Mouse (Mus musculus) layer of hippocampus, postnatal 10 days (tissue): ENCODE measurements around the gene Fut7. TPM values are rescaled to one million over a fixed set of nuclear protein-coding genes. Genes with fewer than 3 reads are reported as not detected.
"Not testable (repeated sequence)": the region's sequence is repeated elsewhere in the genome, so short reads cannot be mapped to it uniquely, and the experiment has no call there.

ENCODE experiments used
- DNase-seq, 2 experiments: peaks; one replicate each; pipeline ENCODE4 v3.0.0; 2021; ENCODE audit warnings: low spot score in 2 of 2
- long read RNA-seq: library from polyadenylated mRNA; stranded (forward); transcript quantifications from one replicate; pipeline ENCODE4 v2.0.0, GENCODE M21; 2023
- total RNA-seq, 2 experiments: library from RNA; stranded (reverse); gene quantifications; 2 replicates each; pipeline ENCODE4 v1.2.3; 2021

Fut7 gene
- under 1 TPM; 0.33 to 0.78 TPM for total RNA-seq
- long read RNA-seq: 0 reads

GRCm38 (mm10) chr2:25422587-25423410 is at the start of gene Fut7:
TSS of gene Fut7 (plus strand) at chr2:25423267.
- DNase-seq: no peak

- no peak for DNase-seq
Observed at GRCm38 (mm10) chr2:25373431-25373830, 49.6 kb upstream of the Fut7 start.

- peak; percentile 60 to 76 for DNase-seq
Observed at GRCm38 (mm10) chr2:25376589-25376988, 46.5 kb upstream of the Fut7 start.

GRCm38 (mm10) chr2:25384492-25384891 is 38.6 kb upstream of the Fut7 start:
- no peak for DNase-seq

GRCm38 (mm10) chr2:25391266-25391665 is 31.8 kb upstream of the Fut7 start:
- no peak for DNase-seq

- peak; percentile 68 to 76 for DNase-seq
Observed at GRCm38 (mm10) chr2:25394281-25395221, 28.5 kb upstream of the Fut7 start.

GRCm38 (mm10) chr2:25395721-25396596 is 27.1 kb upstream of the Fut7 start, which contains the start of gene Entpd2:
TSS of gene Entpd2 (plus strand) at chr2:25395874.
- peak in 1 of 2 experiments; percentile 37 for DNase-seq

- DNase-seq: peak; percentile 55 to 75
Observed at GRCm38 (mm10) chr2:25396597-25396983, 26.5 kb upstream of the Fut7 start.

- DNase-seq: no peak
Observed at GRCm38 (mm10) chr2:25397010-25397409, 26.1 kb upstream of the Fut7 start.

- no peak for DNase-seq
Observed at GRCm38 (mm10) chr2:25398065-25398464, 25.0 kb upstream of the Fut7 start.

- DNase-seq: no peak
Observed at GRCm38 (mm10) chr2:25399051-25399450, 24.0 kb upstream of the Fut7 start, which contains the start of gene Npdc1. TSS of gene Npdc1 (plus strand) at chr2:25399351.

- DNase-seq: no peak
Observed at GRCm38 (mm10) chr2:25400291-25400690, 22.8 kb upstream of the Fut7 start.

- peak; percentile 57 to 74 for DNase-seq
Observed at GRCm38 (mm10) chr2:25400764-25401163, 22.3 kb upstream of the Fut7 start.

- peak; percentile 85 to 88 for DNase-seq
Observed at GRCm38 (mm10) chr2:25402377-25402971, 20.6 kb upstream of the Fut7 start.

- peak; percentile 89 to 93 for DNase-seq
Observed at GRCm38 (mm10) chr2:25402972-25403601, 20.0 kb upstream of the Fut7 start.

GRCm38 (mm10) chr2:25403994-25404393 is 19.1 kb upstream of the Fut7 start:
- DNase-seq: no peak

- no peak for DNase-seq
Observed at GRCm38 (mm10) chr2:25408908-25409307, 14.2 kb upstream of the Fut7 start.

- not testable (repeated sequence) for DNase-seq
Observed at GRCm38 (mm10) chr2:25413436-25413835, 9.6 kb upstream of the Fut7 start.

GRCm38 (mm10) chr2:25417426-25417825 is 5.6 kb upstream of the Fut7 start:
- DNase-seq: no peak

- peak; percentile 49 to 67 for DNase-seq
Observed at GRCm38 (mm10) chr2:25421896-25422295, 1.2 kb upstream of the Fut7 start.
